Mouse (Mus musculus): ENCODE measurements around the gene Orc5.

DNA sequence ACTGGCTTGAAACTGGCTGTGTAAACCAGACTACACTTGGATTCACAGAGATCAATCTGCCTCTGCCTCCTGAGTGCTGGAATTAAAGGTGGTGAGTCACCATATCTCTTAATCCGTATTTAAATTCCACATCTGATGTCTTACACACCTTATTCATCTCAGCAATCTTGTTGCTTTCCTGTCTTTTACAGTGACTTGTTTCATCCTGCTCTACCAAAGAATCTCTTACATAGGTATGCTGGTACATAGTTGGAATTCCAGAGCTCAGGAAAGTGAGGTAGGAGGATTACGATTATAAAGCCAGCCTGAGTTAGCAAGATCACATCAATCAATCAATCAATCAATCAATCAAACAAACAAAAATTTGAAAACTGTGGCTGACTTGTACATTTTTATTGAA, 9.6 kb upstream of the Orc5 start:
- TF ChIP-seq GATA1 (IDR thresholded peaks at IDR 0.05; ENCODE audit: low read length) (no peak), TAL1 (IDR thresholded peaks at IDR 0.05; ENCODE audit: low read length) (no peak)
